Mouse (Mus musculus): ENCODE data around the gene Lcn5. TPM values are rescaled to one million over a fixed set of nuclear protein-coding genes. Genes with fewer than 3 reads are reported as not detected.
"Not testable (repeated sequence)": the region's sequence is repeated elsewhere in the genome, so short reads cannot be mapped to it uniquely, and the experiment has no call there.

Gene Lcn5
- polyA plus RNA-seq, 1 experiment from 2014 or later = not detected

DNA sequence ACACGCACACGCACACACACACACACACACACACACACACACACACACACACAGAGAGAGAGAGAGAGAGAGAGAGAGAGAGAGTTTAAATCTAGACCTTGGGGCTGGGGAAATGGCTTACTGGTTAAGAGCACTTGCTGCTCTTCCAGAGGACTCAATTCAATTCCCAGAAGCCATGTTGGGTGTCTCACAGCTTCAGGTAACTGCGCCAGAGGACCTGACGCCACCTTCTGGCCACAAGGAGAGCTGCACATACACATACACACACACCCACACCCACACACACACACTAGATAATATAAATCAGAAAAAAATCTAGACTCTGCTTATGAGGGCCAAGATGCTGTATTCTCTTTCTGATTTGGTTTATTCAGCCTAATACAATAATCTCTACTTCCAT lies 29.2 kb downstream of the Lcn5 start:
- H3K27me3 ChIP-seq = no peaks in the 10 kb centered on the region
- ATAC-seq (replicated peaks) = no peak
- H3K9me3 ChIP-seq = no peaks in the 10 kb centered on the region
- no peaks in the 10 kb centered on the region for H3K36me3 ChIP-seq
- H3K9ac ChIP-seq (replicated peaks) = no peak overlapping the region
- H3K27ac ChIP-seq (replicated peaks) = no peak overlapping the region
- no peaks in the 10 kb centered on the region for H3K4me1 ChIP-seq
- no peak overlapping the region for H3K4me3 ChIP-seq
- 71% methylated on average over 4 of the region's 4 CpGs for WGBS
- no peak overlapping the region for H3K4me2 ChIP-seq (replicated peaks)

- no peak for ATAC-seq (replicated peaks)
Measured at GRCm38 (mm10) chr2:25694605-25695004, 36.9 kb downstream of the Lcn5 start.

GRCm38 (mm10) chr2:25696951-25697350 lies 39.2 kb downstream of the Lcn5 start:
- H3K4me1 ChIP-seq = no peaks in the 10 kb centered on the region
- H3K9me3 ChIP-seq = no peaks in the 10 kb centered on the region
- no peak overlapping the region for H3K4me3 ChIP-seq
- 71% methylated on average over 4 of the region's 4 CpGs for WGBS
- no peaks in the 10 kb centered on the region for H3K27me3 ChIP-seq
- no peak overlapping the region for H3K4me2 ChIP-seq (replicated peaks)
- no peaks in the 10 kb centered on the region for H3K36me3 ChIP-seq
- no peak for ATAC-seq (replicated peaks)
- H3K9ac ChIP-seq (replicated peaks) = no peak overlapping the region
- H3K27ac ChIP-seq (replicated peaks) = no peak overlapping the region

More at GRCm38 (mm10) chr2:25694605-25695004, 36.9 kb downstream of the Lcn5 start:
- Histone ChIP-seq H3K4me2 (replicated peaks) (no peak overlapping the region), H3K36me3 (no peaks in the 10 kb centered on the region), H3K4me3 (no peak overlapping the region), H3K27me3 (no peaks in the 10 kb centered on the region), H3K9me3 (no peaks in the 10 kb centered on the region), H3K27ac (replicated peaks) (no peak overlapping the region), H3K9ac (replicated peaks) (no peak overlapping the region), H3K4me1 (no peaks in the 10 kb centered on the region)

DNA sequence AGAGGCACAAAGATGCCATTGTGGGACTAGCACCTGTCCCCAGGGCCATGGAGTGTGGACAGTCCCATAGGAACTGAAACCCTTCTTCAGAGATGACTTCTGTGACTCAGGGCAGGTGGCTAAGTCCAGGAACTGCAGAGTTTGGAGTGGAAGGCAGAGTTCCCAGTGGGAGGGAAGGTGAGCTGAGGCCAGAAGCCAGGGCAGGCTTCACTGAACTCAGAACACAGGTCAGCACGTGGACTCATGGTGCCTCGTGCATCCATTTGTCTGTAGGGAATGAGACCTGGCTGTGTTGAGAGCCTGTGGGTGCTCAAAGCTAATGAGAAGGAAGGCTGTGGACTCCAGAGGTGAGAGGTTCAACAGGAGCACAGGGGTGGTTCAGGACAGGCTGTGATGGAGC lies 40.9 kb downstream of the Lcn5 start:
- ATAC-seq (replicated peaks) = no peak

GRCm38 (mm10) chr2:25699743-25700142 lies 42.0 kb downstream of the Lcn5 start, which contains the start of gene Obp2a:
TSS of gene Obp2a (plus strand) at chr2:25700043.
- not testable (repeated sequence) for H3K4me1 ChIP-seq; ATAC-seq (replicated peaks); H3K27me3 ChIP-seq; H3K4me3 ChIP-seq; H3K36me3 ChIP-seq; H3K9me3 ChIP-seq; H3K9ac ChIP-seq (replicated peaks); H3K4me2 ChIP-seq (replicated peaks); H3K27ac ChIP-seq (replicated peaks)
- 91% methylated on average over 3 of the region's 3 CpGs for WGBS

More for the DNA sequence above, 40.9 kb downstream of the Lcn5 start:
- no peaks in the 10 kb centered on the region for H3K4me1 ChIP-seq
- no peaks in the 10 kb centered on the region for H3K36me3 ChIP-seq
- no peak overlapping the region for H3K4me2 ChIP-seq (replicated peaks)
- no peaks in the 10 kb centered on the region for H3K9me3 ChIP-seq
- H3K9ac ChIP-seq (replicated peaks) = no peak overlapping the region
- WGBS = 94% methylated on average over 2 of the region's 2 CpGs
- H3K4me3 ChIP-seq = no peak overlapping the region
- no peak overlapping the region for H3K27ac ChIP-seq (replicated peaks)
- no peaks in the 10 kb centered on the region for H3K27me3 ChIP-seq

- WGBS = 77% methylated on average over 5 of the region's 5 CpGs
- no peak overlapping the region for H3K27ac ChIP-seq (replicated peaks)
- no peaks in the 10 kb centered on the region for H3K36me3 ChIP-seq
- H3K9ac ChIP-seq (replicated peaks) = no peak overlapping the region
- ATAC-seq (replicated peaks) = no peak
- no peak overlapping the region for H3K4me2 ChIP-seq (replicated peaks)
- no peaks in the 10 kb centered on the region for H3K9me3 ChIP-seq
- no peaks in the 10 kb centered on the region for H3K27me3 ChIP-seq
- no peaks in the 10 kb centered on the region for H3K4me1 ChIP-seq
- no peak overlapping the region for H3K4me3 ChIP-seq
Measured at GRCm38 (mm10) chr2:25701001-25701400, 43.2 kb downstream of the Lcn5 start.

DNA sequence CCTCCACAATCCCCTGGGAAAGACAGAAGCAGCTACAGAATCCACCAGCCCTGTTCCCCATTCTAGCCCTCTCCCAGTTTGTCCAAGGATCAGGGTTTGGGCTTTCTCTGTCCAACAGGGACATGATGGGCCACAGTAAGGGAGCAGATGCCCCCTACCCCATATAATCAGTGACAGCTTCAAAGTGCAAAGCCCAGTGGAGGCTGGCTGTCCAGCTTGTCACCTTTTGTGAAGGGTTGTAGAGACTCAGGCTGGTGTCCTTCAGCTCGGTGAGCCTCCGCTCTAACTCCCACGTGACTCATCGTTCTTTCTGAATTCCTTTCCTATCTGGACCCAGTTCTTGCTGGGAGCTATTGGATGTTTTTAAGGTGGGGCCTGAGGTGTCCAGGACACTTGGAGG lies 46.0 kb downstream of the Lcn5 start:
- ATAC-seq (replicated peaks) = no peak
- WGBS = 88% methylated on average over 4 of the region's 4 CpGs
- Histone ChIP-seq H3K4me1 (peaks cover 14% of the 10 kb centered on the region), H3K27me3 (no peaks in the 10 kb centered on the region), H3K9me3 (no peaks in the 10 kb centered on the region), H3K4me3 (no peak overlapping the region), H3K9ac (replicated peaks) (no peak overlapping the region), H3K36me3 (no peaks in the 10 kb centered on the region), H3K4me2 (replicated peaks) (no peak overlapping the region), H3K27ac (replicated peaks) (no peak overlapping the region)

GRCm38 (mm10) chr2:25706643-25707481 lies 49.1 kb downstream of the Lcn5 start, which contains the start of gene Bmyc:
TSS of gene Bmyc (plus strand) at chr2:25706739.
- H3K27ac ChIP-seq (replicated peaks) = peak within 1 kb of the TSS; percentile 87
- H3K9ac ChIP-seq (replicated peaks) = peak within 1 kb of the TSS; percentile 74
- H3K4me1 ChIP-seq = peaks cover 25% of the 10 kb centered on the region
- peak within 1 kb of the TSS; percentile 79 for H3K4me3 ChIP-seq
- H3K27me3 ChIP-seq = no peaks in the 10 kb centered on the region
- no peaks in the 10 kb centered on the region for H3K36me3 ChIP-seq
- H3K4me2 ChIP-seq (replicated peaks) = peak within 1 kb of the TSS; percentile 64
- H3K9me3 ChIP-seq = no peaks in the 10 kb centered on the region
- peak; percentile 97 for ATAC-seq (replicated peaks)
- WGBS = under 1% methylated on average over 78 of the region's 78 CpGs

DNA sequence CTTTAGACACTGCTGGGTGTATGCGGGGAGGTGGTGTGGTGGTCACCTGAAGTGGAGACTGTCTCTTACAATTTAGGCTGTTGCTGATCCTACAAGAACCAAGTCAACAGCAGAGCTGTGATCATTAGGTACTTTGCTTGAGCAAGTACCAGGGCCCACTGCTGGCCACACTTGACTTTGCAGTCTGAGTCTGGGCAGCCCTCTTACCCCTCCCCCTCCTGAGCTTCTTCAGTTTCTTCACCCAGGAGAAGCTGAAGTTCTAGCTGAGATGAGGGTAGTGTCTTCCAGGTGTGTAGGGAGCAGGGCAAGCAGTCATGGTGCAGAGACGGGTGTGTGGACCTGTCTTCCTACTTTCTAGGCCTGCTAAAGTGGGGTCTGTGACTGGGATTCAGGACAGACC lies 50.4 kb downstream of the Lcn5 start:
- Histone ChIP-seq H3K27ac (replicated peaks) (no peak overlapping the region), H3K4me2 (replicated peaks) (peak overlapping the region; percentile 30), H3K4me3 (peak overlapping the region; percentile 13), H3K27me3 (no peaks in the 10 kb centered on the region), H3K36me3 (no peaks in the 10 kb centered on the region), H3K9ac (replicated peaks) (no peak overlapping the region), H3K9me3 (no peaks in the 10 kb centered on the region), H3K4me1 (peaks cover 25% of the 10 kb centered on the region)
- no peak for ATAC-seq (replicated peaks)
- 81% methylated on average over 2 of the region's 2 CpGs for WGBS

DNA sequence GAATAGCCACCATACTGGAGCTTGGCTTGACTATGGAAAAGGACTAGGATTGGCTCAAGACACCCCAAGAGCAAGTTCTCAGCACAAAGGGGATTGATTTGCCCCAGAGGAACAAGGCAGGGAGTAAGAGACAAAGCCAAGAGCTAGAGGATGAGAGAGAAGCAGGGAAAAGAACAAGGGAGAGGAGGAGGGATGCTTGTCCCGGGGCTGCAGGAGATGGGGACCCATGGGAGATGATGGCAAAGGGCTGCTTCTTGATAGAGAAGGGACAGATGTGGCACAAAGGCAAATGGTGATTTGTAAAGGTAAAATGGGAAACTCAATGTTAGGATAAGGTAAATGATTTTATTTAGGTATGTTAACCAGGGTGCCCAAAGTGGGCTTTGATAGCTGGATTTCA lies 51.3 kb downstream of the Lcn5 start:
- 93% methylated on average over 1 of the region's 1 CpGs for WGBS
- H3K9ac ChIP-seq (replicated peaks); H3K9me3 ChIP-seq; H3K27ac ChIP-seq (replicated peaks); ATAC-seq (replicated peaks); H3K4me2 ChIP-seq (replicated peaks); H3K36me3 ChIP-seq; H3K4me3 ChIP-seq; H3K27me3 ChIP-seq: not testable (repeated sequence)
- peaks cover 25% of the 10 kb centered on the region for H3K4me1 ChIP-seq

DNA sequence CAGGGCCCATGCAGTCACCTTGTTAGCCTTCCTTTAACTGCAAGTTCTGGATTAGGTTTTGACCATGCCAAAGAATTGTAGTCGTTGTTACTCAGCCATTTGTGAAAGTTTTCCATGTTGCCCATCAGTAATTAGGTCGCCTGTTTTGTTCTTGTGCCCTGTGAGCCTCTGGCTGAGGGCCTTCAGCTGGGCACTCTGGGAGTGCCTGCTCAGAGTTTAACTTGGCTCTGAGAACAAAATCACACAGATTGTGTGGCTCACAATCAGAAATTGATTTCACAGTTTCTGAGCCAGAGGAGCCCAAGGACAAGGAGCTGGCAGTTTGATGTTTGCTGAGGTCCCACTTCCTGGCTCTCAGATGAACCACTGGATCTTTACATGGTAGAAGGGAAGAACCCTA lies 52.0 kb downstream of the Lcn5 start:
- ATAC-seq (replicated peaks); H3K27ac ChIP-seq (replicated peaks); H3K9me3 ChIP-seq; H3K36me3 ChIP-seq; H3K4me2 ChIP-seq (replicated peaks); H3K27me3 ChIP-seq; H3K9ac ChIP-seq (replicated peaks); H3K4me3 ChIP-seq: not testable (repeated sequence)
- WGBS = 58% methylated on average over 2 of the region's 2 CpGs
- H3K4me1 ChIP-seq = peaks cover 25% of the 10 kb centered on the region
